Mouse (Mus musculus): ENCODE measurements around the gene Moxd2. TPM values are rescaled to one million over a fixed set of nuclear protein-coding genes. Genes with fewer than 3 reads are reported as not detected.

Moxd2 gene
- not detected in 2 replicates for polyA plus RNA-seq (2021; fragmentation: Nextera tagmentation)
- long read RNA-seq, experiment 1: 0 reads
- long read RNA-seq, experiment 2: 0 reads

GRCm38 (mm10) chr6:40887394-40887793 lies at the start of gene Moxd2:
Moxd2 (minus strand) TSS chr6:40887494.

GRCm38 (mm10) chr6:40900287-40900686 lies 13.0 kb upstream of the Moxd2 start, which contains the start of gene Prss58:
Prss58 (minus strand) TSS chr6:40900387.

Other genes with a start within 250 kb of the Moxd2 start
- not detected in 2 replicates for gene Prss58, start 12.9 kb upstream of the Moxd2 start, polyA plus RNA-seq (2021; fragmentation: Nextera tagmentation)
- not detected in 2 replicates for gene 1700074P13Rik, start 53.1 kb upstream of the Moxd2 start, polyA plus RNA-seq (2021; fragmentation: Nextera tagmentation)
- not detected in 2 replicates for gene Gm4744, start 64.4 kb upstream of the Moxd2 start, polyA plus RNA-seq (2021; fragmentation: Nextera tagmentation)
- not detected in 2 replicates for gene 1810009J06Rik, start 77.3 kb upstream of the Moxd2 start, polyA plus RNA-seq (2021; fragmentation: Nextera tagmentation)
- not detected in 2 replicates for gene Gm2663, start 112.0 kb upstream of the Moxd2 start, polyA plus RNA-seq (2021; fragmentation: Nextera tagmentation)
- gene 2210010C04Rik, start 148.0 kb upstream of the Moxd2 start, polyA plus RNA-seq (2021; fragmentation: Nextera tagmentation): 0.10 TPM in 1 of 2 replicates, not detected in the other

All from left cerebral cortex, adult 6 months (tissue).